Mouse (Mus musculus) ovary, adult 2 months (tissue): ENCODE measurements around the gene Gm11273. TPM values are rescaled to one million over a fixed set of nuclear protein-coding genes. Genes with fewer than 3 reads are reported as not detected.

Experiments
- polyA plus RNA-seq: library from polyadenylated mRNA; depleted of rRNA; stranded (reverse); fragments of >200 nt; gene quantifications from 2 replicates; pipeline ENCODE4 v1.2.3, GENCODE M21; 2012; rRNA removed

Gm11273 gene
- polyA plus RNA-seq, result 9.0 and 18.5 TPM in 2 replicates

DNA sequence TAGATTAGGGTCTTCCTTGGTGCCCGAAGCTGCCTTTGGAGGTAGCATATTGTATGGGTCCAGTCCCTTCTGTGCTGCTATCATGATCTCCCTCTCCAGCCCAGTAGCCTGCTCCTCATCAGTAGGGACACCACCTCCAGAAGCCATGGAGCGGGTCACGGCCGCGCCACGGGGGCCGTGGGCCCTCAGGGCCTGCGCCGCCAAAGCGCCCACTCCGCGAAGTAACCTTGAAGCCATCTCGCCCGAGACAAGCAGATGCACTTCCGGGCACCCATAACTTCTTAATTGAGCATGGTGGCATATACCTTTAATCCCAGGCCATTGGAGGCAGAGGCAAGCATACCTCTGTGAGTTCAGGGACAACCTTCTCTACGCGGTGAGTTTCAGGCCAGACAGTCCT is at the start of gene Gm11273:
Gene Gm11273 (minus strand): TSS at position 237 of the 400 bp plus-strand sequence.

DNA sequence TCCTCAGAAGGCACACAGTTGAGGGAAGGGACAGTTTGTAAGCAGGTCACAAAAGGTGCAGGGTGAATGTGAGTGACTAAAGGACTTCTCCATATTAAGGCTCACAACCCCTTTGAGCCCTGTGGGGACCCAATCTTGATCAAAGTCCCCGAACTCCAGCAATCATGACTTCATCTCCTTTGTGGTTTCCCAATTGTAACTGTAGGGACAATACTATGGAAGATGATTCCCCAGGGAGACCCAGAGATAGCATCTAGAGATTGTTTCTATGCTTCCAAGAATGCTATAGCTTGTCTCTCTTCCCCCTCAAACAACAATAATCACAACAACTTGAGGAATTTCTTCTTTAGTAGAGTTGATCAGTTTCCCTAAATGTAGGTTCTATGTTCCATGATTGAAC is 41.5 kb upstream of the Gm11273 start, which contains the start of gene Olfr1366:
Gene Olfr1366 (minus strand): TSS at position 101 of the 400 bp plus-strand sequence.

GRCm38 (mm10) chr13:21530781-21531201 is 29.6 kb upstream of the Gm11273 start, which contains the start of gene Zkscan8:
TSS of gene Zkscan8 (minus strand) at chr13:21531120.

GRCm38 (mm10) chr13:21495080-21495479 is 6.1 kb downstream of the Gm11273 start, which contains the start of gene AK157302:
TSS of gene AK157302 (plus strand) at chr13:21495223.

GRCm38 (mm10) chr13:21478759-21479670 is 22.2 kb downstream of the Gm11273 start, which contains the start of the genes Zkscan4 and Gm10065:
TSS of gene Zkscan4 (plus strand) at chr13:21478907.
TSS of gene Gm10065 (minus strand) at chr13:21479441.

DNA sequence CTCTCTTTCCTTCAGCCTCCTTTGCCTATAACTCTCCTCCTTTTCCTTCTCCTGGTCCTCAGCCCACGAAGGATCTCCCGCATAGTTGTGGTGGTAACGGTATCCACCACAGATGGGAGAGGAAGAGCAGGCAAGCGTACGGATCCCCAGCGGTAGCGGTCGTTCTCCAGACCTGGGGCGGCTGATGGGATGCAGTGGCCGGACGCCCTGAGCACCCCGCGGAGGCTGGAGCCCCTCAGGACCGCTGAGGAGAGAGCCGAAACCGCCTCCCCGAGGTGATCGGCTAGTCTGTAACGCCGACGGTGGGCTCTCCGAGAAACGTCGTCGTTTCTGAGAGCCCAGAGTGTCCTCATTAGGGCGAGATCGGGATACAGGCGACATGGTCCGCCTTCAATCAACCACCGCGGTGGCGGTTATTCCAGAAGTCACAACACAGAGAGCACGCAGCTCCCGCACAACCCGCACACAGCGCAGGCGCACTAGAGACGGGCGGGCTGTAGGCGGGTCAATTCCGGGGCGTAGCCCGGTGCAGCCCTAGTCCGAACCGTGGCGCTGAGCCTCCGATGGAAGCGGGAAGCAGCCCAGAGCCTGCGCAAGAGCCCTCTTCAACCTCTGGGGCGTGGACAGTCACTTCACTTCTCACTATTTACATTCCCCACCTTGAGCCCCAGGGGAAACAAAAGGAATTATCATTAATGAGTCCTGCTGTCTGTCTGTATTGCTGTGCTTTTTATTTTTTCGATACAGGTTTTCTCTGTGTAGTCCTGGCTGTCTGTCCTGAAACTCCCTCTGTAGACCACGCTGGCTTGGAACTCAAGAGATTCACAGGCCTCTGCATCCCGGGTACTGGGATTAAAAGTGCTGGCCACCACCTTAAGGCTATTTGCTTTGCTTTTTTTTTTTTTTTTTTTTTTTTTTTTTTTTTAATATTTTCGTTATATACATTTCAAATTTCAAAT is 32.9 kb downstream of the Gm11273 start, which contains the start of gene Nkapl:
Gene Nkapl (minus strand): TSS at position 449 of the 959 bp plus-strand sequence.

GRCm38 (mm10) chr13:21453449-21453848 is 47.8 kb downstream of the Gm11273 start, which contains the start of gene Zscan26:
TSS of gene Zscan26 (minus strand) at chr13:21453730.

Other genes starting within 250 kb of the Gm11273 start
- gene Gpx5, start 208.7 kb downstream of the Gm11273 start, polyA plus RNA-seq, result not detected in 2 replicates
- 0.23 and 0.26 TPM in 2 replicates for gene Gpx6, start 189.3 kb downstream of the Gm11273 start, polyA plus RNA-seq
- not detected in 2 replicates for gene Olfr1367, start 154.5 kb downstream of the Gm11273 start, polyA plus RNA-seq
- 1.2 and 1.6 TPM in 2 replicates for gene Zscan12, start 138.6 kb downstream of the Gm11273 start, polyA plus RNA-seq
- 35.7 and 38.6 TPM in 2 replicates for gene Zkscan3, start 98.7 kb downstream of the Gm11273 start, polyA plus RNA-seq
- gene Pgbd1, start 60.4 kb downstream of the Gm11273 start, polyA plus RNA-seq, result 0.51 and 0.62 TPM in 2 replicates
- gene Zscan26, start 47.7 kb downstream of the Gm11273 start, polyA plus RNA-seq, result 7.9 and 10.2 TPM in 2 replicates
- 0.34 and 0.45 TPM in 2 replicates for gene Nkapl, start 32.9 kb downstream of the Gm11273 start, polyA plus RNA-seq
- gene Zkscan4, start 22.5 kb downstream of the Gm11273 start, polyA plus RNA-seq, result 1.6 and 2.2 TPM in 2 replicates
- gene Gm10065, start 22.0 kb downstream of the Gm11273 start, polyA plus RNA-seq, result not detected in 2 replicates
- 0.14 TPM in 1 of 2 replicates, not detected in the other for gene AK157302, start 6.2 kb downstream of the Gm11273 start, polyA plus RNA-seq
- gene Zkscan8, start 29.7 kb upstream of the Gm11273 start, polyA plus RNA-seq, result 3.6 and 3.9 TPM in 2 replicates
- gene Olfr1366, start 41.4 kb upstream of the Gm11273 start, polyA plus RNA-seq, result not detected in 2 replicates
- gene Olfr1535, start 58.5 kb upstream of the Gm11273 start, polyA plus RNA-seq, result not detected in 2 replicates
- not detected in 2 replicates for gene Olfr1364, start 80.3 kb upstream of the Gm11273 start, polyA plus RNA-seq
- not detected in 2 replicates for gene Olfr1362, start 112.6 kb upstream of the Gm11273 start, polyA plus RNA-seq
- gene Olfr11, start 141.1 kb upstream of the Gm11273 start, polyA plus RNA-seq, result not detected in 2 replicates
- gene Olfr1361, start 162.0 kb upstream of the Gm11273 start, polyA plus RNA-seq, result not detected in 2 replicates
- not detected in 2 replicates for gene Olfr1360, start 176.0 kb upstream of the Gm11273 start, polyA plus RNA-seq
- gene Olfr1359, start 196.7 kb upstream of the Gm11273 start, polyA plus RNA-seq, result not detected in 2 replicates
- gene Hist1h2bl, start 214.7 kb upstream of the Gm11273 start, polyA plus RNA-seq, result 7.5 and 13.6 TPM in 2 replicates
- 82.9 and 155 TPM in 2 replicates for gene Hist1h2ai, start 215.0 kb upstream of the Gm11273 start, polyA plus RNA-seq
- gene Hist1h3h, start 216.2 kb upstream of the Gm11273 start, polyA plus RNA-seq, result 77.1 and 77.2 TPM in 2 replicates
- 8.9 and 11.6 TPM in 2 replicates for gene Hist1h2bm, start 220.6 kb upstream of the Gm11273 start, polyA plus RNA-seq
- gene Hist1h4j, start 233.6 kb upstream of the Gm11273 start, polyA plus RNA-seq, result 7.1 and 10.2 TPM in 2 replicates
- 40.6 and 44.5 TPM in 2 replicates for gene Hist1h4k, start 249.1 kb upstream of the Gm11273 start, polyA plus RNA-seq